Mouse (Mus musculus) heart, embryonic 11.5 days (tissue): ENCODE measurements around the gene Kcnc1. TPM values are rescaled to one million over a fixed set of nuclear protein-coding genes. Genes with fewer than 3 reads are reported as not detected.

Experiments used
- ATAC-seq: fragments of 200-750 bp; cut with Nextera tagmentation; replicated peaks from 2 replicates; pipeline ENCODE4 v1.8.0; 2017; ENCODE audit warnings: moderate library complexity; ENCODE audit not compliant: insufficient number of reproducible peaks, low FRiP score, low TSS enrichment
- H3K27ac ChIP-seq: fragments of 300-500 bp; sonication (generic); 2 replicates; pipeline ENCODE4 v1.5.1; 2014; ENCODE audit warnings: mild to moderate bottlenecking, low read depth, low read length
- H3K27me3 ChIP-seq: fragments of 300-500 bp; sonication (generic); 2 replicates; pipeline ENCODE4 v1.6.1; 2014; ENCODE audit warnings: mild to moderate bottlenecking, low read length, mixed read lengths; ENCODE audit not compliant: control insufficient read depth, insufficient read depth
- H3K36me3 ChIP-seq: fragments of 300-500 bp; sonication (generic); 2 replicates; pipeline ENCODE4 v1.6.1; 2014; ENCODE audit warnings: mild to moderate bottlenecking, low read length, moderate library complexity, mixed read lengths; ENCODE audit not compliant: control insufficient read depth, insufficient read depth
- H3K4me1 ChIP-seq: fragments of 300-500 bp; sonication (generic); 2 replicates; pipeline ENCODE4 v1.6.1; 2014; ENCODE audit warnings: low read length; ENCODE audit not compliant: control insufficient read depth, insufficient read depth
- H3K4me2 ChIP-seq: fragments of 300-500 bp; sonication (generic); 2 replicates; pipeline ENCODE4 v1.6.1; 2014; ENCODE audit warnings: mild to moderate bottlenecking, moderate library complexity
- H3K4me3 ChIP-seq: fragments of 300-500 bp; sonication (generic); 2 replicates; pipeline ENCODE4 v1.5.1; 2014; ENCODE audit warnings: low read depth, low read length
- H3K9ac ChIP-seq: fragments of 300-500 bp; sonication (generic); 2 replicates; pipeline ENCODE4 v1.6.1; 2014; ENCODE audit warnings: mild to moderate bottlenecking, low read depth, low read length, moderate library complexity
- H3K9me3 ChIP-seq: fragments of 300-500 bp; sonication (generic); replicated peaks from 2 replicates; pipeline ENCODE4 v1.6.1; 2016; ENCODE audit warnings: low read length; ENCODE audit not compliant: control insufficient read depth
- WGBS: fragments of 180-500 bp; shearing (Covaris S2); extraction: QIAGEN DNeasy Blood & Tissue Kit; methylation state at CpG from one replicate; pipeline ENCODE4 v1.1.7; 2014; ENCODE audit not compliant: insufficient replicate concordance; 5-methylcytosine and 5-hydroxymethylcytosine counted together
- polyA plus RNA-seq: library from polyadenylated mRNA; unstranded; fragments of >200 nt; fragmentation: Nextera tagmentation; extraction: Ambion mirVana; gene quantifications from 2 replicates; pipeline ENCODE4 v1.2.1, GENCODE M21; 2014

The Kcnc1 gene
- polyA plus RNA-seq, 1 experiment from 2014 or later = 0.21 TPM

- 60% methylated on average over 6 of the region's 6 CpGs for WGBS
- no peaks in the 10 kb centered on the region for H3K36me3 ChIP-seq
- no peak overlapping the region for H3K9ac ChIP-seq
- H3K4me1 ChIP-seq = no peaks in the 10 kb centered on the region
- no peak overlapping the region for H3K4me2 ChIP-seq
- H3K27me3 ChIP-seq = no peaks in the 10 kb centered on the region
- no peak overlapping the region for H3K27ac ChIP-seq
- no peak overlapping the region for H3K4me3 ChIP-seq
- no peaks in the 10 kb centered on the region for H3K9me3 ChIP-seq
- no peak for ATAC-seq
Measured at GRCm38 (mm10) chr7:46445896-46446295, 49.6 kb downstream of the Kcnc1 start.

- no peak overlapping the region for H3K4me3 ChIP-seq
- ATAC-seq = no peak
- 64% methylated on average over 9 of the region's 9 CpGs for WGBS
- no peak overlapping the region for H3K27ac ChIP-seq
- H3K9ac ChIP-seq = no peak overlapping the region
- H3K4me1 ChIP-seq = no peaks in the 10 kb centered on the region
- no peak overlapping the region for H3K4me2 ChIP-seq
- no peaks in the 10 kb centered on the region for H3K9me3 ChIP-seq
- H3K27me3 ChIP-seq = no peaks in the 10 kb centered on the region
- no peaks in the 10 kb centered on the region for H3K36me3 ChIP-seq
Measured at GRCm38 (mm10) chr7:46447473-46448165, 51.3 kb downstream of the Kcnc1 start.

GRCm38 (mm10) chr7:46448922-46449645 lies 52.8 kb downstream of the Kcnc1 start:
- H3K27me3 ChIP-seq = no peaks in the 10 kb centered on the region
- no peak overlapping the region for H3K4me2 ChIP-seq
- no peak overlapping the region for H3K27ac ChIP-seq
- ATAC-seq = no peak
- no peak overlapping the region for H3K9ac ChIP-seq
- H3K9me3 ChIP-seq = no peaks in the 10 kb centered on the region
- no peaks in the 10 kb centered on the region for H3K4me1 ChIP-seq
- no peak overlapping the region for H3K4me3 ChIP-seq
- WGBS = 58% methylated on average over 6 of the region's 6 CpGs
- H3K36me3 ChIP-seq = no peaks in the 10 kb centered on the region

- Histone ChIP-seq H3K27me3 (no peaks in the 10 kb centered on the region), H3K4me2 (no peak overlapping the region), H3K9me3 (no peaks in the 10 kb centered on the region), H3K36me3 (no peaks in the 10 kb centered on the region), H3K4me1 (no peaks in the 10 kb centered on the region), H3K9ac (no peak overlapping the region), H3K4me3 (no peak overlapping the region), H3K27ac (no peak overlapping the region)
- no peak for ATAC-seq
- WGBS = 36% methylated on average over 10 of the region's 10 CpGs
Measured at GRCm38 (mm10) chr7:46453930-46454679, 57.8 kb downstream of the Kcnc1 start.

GRCm38 (mm10) chr7:46457889-46458288 lies 61.6 kb downstream of the Kcnc1 start:
- Histone ChIP-seq H3K4me2 (no peak overlapping the region), H3K27me3 (no peaks in the 10 kb centered on the region), H3K27ac (no peak overlapping the region), H3K4me1 (no peaks in the 10 kb centered on the region), H3K4me3 (no peak overlapping the region), H3K36me3 (no peaks in the 10 kb centered on the region), H3K9me3 (no peaks in the 10 kb centered on the region), H3K9ac (no peak overlapping the region)
- no peak for ATAC-seq
- WGBS = 76% methylated on average over 3 of the region's 3 CpGs

- no peaks in the 10 kb centered on the region for H3K27me3 ChIP-seq
- ATAC-seq = no peak
- H3K9me3 ChIP-seq = no peaks in the 10 kb centered on the region
- no peaks in the 10 kb centered on the region for H3K36me3 ChIP-seq
- no peak overlapping the region for H3K4me3 ChIP-seq
- no peaks in the 10 kb centered on the region for H3K4me1 ChIP-seq
- no peak overlapping the region for H3K9ac ChIP-seq
- H3K4me2 ChIP-seq = no peak overlapping the region
- H3K27ac ChIP-seq = no peak overlapping the region
- 81% methylated on average over 2 of the region's 2 CpGs for WGBS
Measured at GRCm38 (mm10) chr7:46459200-46459599, 62.9 kb downstream of the Kcnc1 start.

GRCm38 (mm10) chr7:46459605-46460245 lies 63.4 kb downstream of the Kcnc1 start:
- no peak overlapping the region for H3K27ac ChIP-seq
- no peak overlapping the region for H3K4me2 ChIP-seq
- no peaks in the 10 kb centered on the region for H3K9me3 ChIP-seq
- no peak overlapping the region for H3K4me3 ChIP-seq
- WGBS = 78% methylated on average over 9 of the region's 9 CpGs
- no peaks in the 10 kb centered on the region for H3K36me3 ChIP-seq
- no peaks in the 10 kb centered on the region for H3K27me3 ChIP-seq
- ATAC-seq = no peak
- no peak overlapping the region for H3K9ac ChIP-seq
- H3K4me1 ChIP-seq = no peaks in the 10 kb centered on the region

GRCm38 (mm10) chr7:46462287-46462686 lies 66.0 kb downstream of the Kcnc1 start:
- H3K4me2 ChIP-seq = no peak overlapping the region
- no peaks in the 10 kb centered on the region for H3K4me1 ChIP-seq
- no peak for ATAC-seq
- H3K9ac ChIP-seq = no peak overlapping the region
- H3K27ac ChIP-seq = no peak overlapping the region
- no peak overlapping the region for H3K4me3 ChIP-seq
- WGBS = 51% methylated on average over 8 of the region's 8 CpGs
- H3K27me3 ChIP-seq = no peaks in the 10 kb centered on the region
- no peaks in the 10 kb centered on the region for H3K36me3 ChIP-seq
- H3K9me3 ChIP-seq = no peaks in the 10 kb centered on the region
